Mouse (Mus musculus): ENCODE data around the gene Eef2. TPM values are rescaled to one million over a fixed set of nuclear protein-coding genes. Genes with fewer than 3 reads are reported as not detected.

The Eef2 gene
- polyA plus RNA-seq, 1 experiment from 2014 or later, result 286 TPM

DNA sequence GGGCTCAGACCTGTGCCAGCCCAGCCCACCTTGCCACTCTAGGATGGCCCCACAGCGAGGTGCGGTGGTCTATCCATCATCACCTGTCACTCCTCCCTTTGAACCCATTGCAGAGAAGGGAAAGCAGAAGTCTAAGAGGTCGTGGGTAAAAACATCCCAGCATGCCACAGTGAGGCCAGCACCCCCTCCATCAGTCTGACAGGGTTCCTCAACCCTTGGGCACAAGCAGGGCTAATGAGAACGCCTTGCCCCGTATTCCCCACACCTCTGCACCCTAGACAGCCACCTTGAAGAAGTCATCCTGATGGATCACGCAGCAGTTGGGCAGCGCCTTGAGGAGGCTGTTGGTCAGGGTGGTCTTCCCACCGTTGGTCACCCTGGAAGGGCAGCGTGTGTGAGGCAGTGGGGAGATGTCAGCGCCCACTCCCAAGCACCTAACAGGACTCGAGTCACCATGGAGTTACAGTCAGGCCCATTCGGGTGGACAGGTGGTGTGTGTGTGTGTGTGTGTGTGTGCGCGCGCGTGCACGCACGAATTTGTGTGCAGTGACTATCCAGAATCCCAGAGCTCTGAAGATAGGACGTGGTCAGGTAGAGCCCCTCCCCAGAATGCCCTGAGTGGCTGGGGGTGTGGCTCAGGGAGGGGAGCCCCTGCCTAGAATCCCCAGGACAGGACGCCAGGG is 24.3 kb downstream of the Eef2 start:
- 76% methylated on average over 20 of the region's 20 CpGs for WGBS
- ATAC-seq, result no peak
- Histone ChIP-seq H3K27me3 (replicated peaks; ENCODE audit: control insufficient read depth, insufficient read depth, low read length) (no peaks in the 10 kb centered on the region), H3K9ac (ENCODE audit: low read depth, low read length) (no peak overlapping the region), H3K4me3 (ENCODE audit: low read depth, low read length) (no peak overlapping the region), H3K4me1 (replicated peaks; ENCODE audit: control insufficient read depth, insufficient read depth, low read length) (0 out of 2 replicates have a peak, but pooled peaks cover 2% of the 10 kb centered on the region), H3K27ac (ENCODE audit: low read depth, low read length) (no peak overlapping the region), H3K36me3 (ENCODE audit: control insufficient read depth, insufficient read depth) (no peaks in the 10 kb centered on the region), H3K4me2 (replicated peaks; ENCODE audit: low read depth) (no peak overlapping the region), H3K9me3 (ENCODE audit: control insufficient read depth) (no peaks in the 10 kb centered on the region)
- no peak for TF ChIP-seq CTCF (IDR thresholded peaks at IDR 0.05; ENCODE audit: low read depth)

GRCm38 (mm10) chr10:81201807-81202758 is 25.7 kb downstream of the Eef2 start, which contains the start of gene Nmrk2:
Gene Nmrk2 (minus strand): TSS chr10:81202051.
- Histone ChIP-seq H3K27me3 (replicated peaks; ENCODE audit: control insufficient read depth, insufficient read depth, low read length) (no peaks in the 10 kb centered on the region), H3K9ac (ENCODE audit: low read depth, low read length) (no peak within 1 kb of the TSS), H3K4me2 (replicated peaks; ENCODE audit: low read depth) (no peak within 1 kb of the TSS), H3K36me3 (ENCODE audit: control insufficient read depth, insufficient read depth) (no peaks in the 10 kb centered on the region), H3K4me3 (ENCODE audit: low read depth, low read length) (no peak within 1 kb of the TSS), H3K9me3 (ENCODE audit: control insufficient read depth) (no peaks in the 10 kb centered on the region), H3K27ac (ENCODE audit: low read depth, low read length) (no peak within 1 kb of the TSS), H3K4me1 (replicated peaks; ENCODE audit: control insufficient read depth, insufficient read depth, low read length) (0 out of 2 replicates have a peak, but pooled peaks cover 2% of the 10 kb centered on the region)
- TF ChIP-seq CTCF (IDR thresholded peaks at IDR 0.05; ENCODE audit: low read depth), result no peak
- WGBS, result 62% methylated on average over 13 of the region's 13 CpGs
- no peak for ATAC-seq

GRCm38 (mm10) chr10:81202978-81203720 is 26.7 kb downstream of the Eef2 start:
- no peak for TF ChIP-seq CTCF (IDR thresholded peaks at IDR 0.05; ENCODE audit: low read depth)
- H3K27ac ChIP-seq (ENCODE audit: low read depth, low read length), result peak overlapping the region; percentile 37
- peak; percentile 89 for ATAC-seq
- H3K36me3 ChIP-seq (ENCODE audit: control insufficient read depth, insufficient read depth), result no peaks in the 10 kb centered on the region
- no peak overlapping the region for H3K4me3 ChIP-seq (ENCODE audit: low read depth, low read length)
- H3K9me3 ChIP-seq (ENCODE audit: control insufficient read depth), result no peaks in the 10 kb centered on the region
- H3K4me2 ChIP-seq (replicated peaks; ENCODE audit: low read depth), result no peak overlapping the region
- H3K27me3 ChIP-seq (replicated peaks; ENCODE audit: control insufficient read depth, insufficient read depth, low read length), result no peaks in the 10 kb centered on the region
- H3K4me1 ChIP-seq (replicated peaks; ENCODE audit: control insufficient read depth, insufficient read depth, low read length), result 0 out of 2 replicates have a peak, but pooled peaks cover 2% of the 10 kb centered on the region
- H3K9ac ChIP-seq (ENCODE audit: low read depth, low read length), result no peak overlapping the region
- WGBS, result 52% methylated on average over 8 of the region's 8 CpGs

GRCm38 (mm10) chr10:81204137-81204536 is 27.7 kb downstream of the Eef2 start:
- no peak overlapping the region for H3K9ac ChIP-seq (ENCODE audit: low read depth, low read length)
- no peak for TF ChIP-seq CTCF (IDR thresholded peaks at IDR 0.05; ENCODE audit: low read depth)
- peak overlapping the region; percentile 37; the same call in 1 of the 2 replicates for H3K27ac ChIP-seq (ENCODE audit: low read depth, low read length)
- no peak for ATAC-seq
- H3K36me3 ChIP-seq (ENCODE audit: control insufficient read depth, insufficient read depth), result no peaks in the 10 kb centered on the region
- no peak overlapping the region for H3K4me3 ChIP-seq (ENCODE audit: low read depth, low read length)
- H3K4me2 ChIP-seq (replicated peaks; ENCODE audit: low read depth), result no peak overlapping the region
- no peaks in the 10 kb centered on the region for H3K9me3 ChIP-seq (ENCODE audit: control insufficient read depth)
- 0 out of 2 replicates have a peak, but pooled peaks cover 2% of the 10 kb centered on the region for H3K4me1 ChIP-seq (replicated peaks; ENCODE audit: control insufficient read depth, insufficient read depth, low read length)
- WGBS, result 61% methylated on average over 4 of the region's 4 CpGs
- no peaks in the 10 kb centered on the region for H3K27me3 ChIP-seq (replicated peaks; ENCODE audit: control insufficient read depth, insufficient read depth, low read length)

DNA sequence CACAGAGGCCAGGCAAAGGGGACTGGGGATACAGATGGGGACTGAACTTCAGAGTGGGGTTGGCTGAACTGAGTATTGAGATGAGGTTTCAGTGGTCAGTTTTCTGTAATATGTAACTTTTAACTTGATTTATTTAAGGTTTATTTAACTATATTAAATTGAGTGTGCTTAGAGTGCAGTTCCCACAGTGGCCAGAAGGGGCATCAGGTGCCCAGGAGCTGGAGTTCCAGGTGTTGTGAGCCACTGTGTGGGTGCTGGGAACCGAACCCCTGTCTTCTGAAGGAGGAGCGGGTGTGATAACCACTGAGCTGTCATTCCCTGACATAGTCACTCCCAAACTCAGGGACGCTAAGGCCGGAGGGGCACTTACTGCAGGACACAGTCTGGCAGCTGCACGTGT is 33.7 kb downstream of the Eef2 start:
- H3K4me1 ChIP-seq (replicated peaks; ENCODE audit: control insufficient read depth, insufficient read depth, low read length), result no peaks in the 10 kb centered on the region
- H3K27ac ChIP-seq (ENCODE audit: low read depth, low read length), result no peak overlapping the region
- no peaks in the 10 kb centered on the region for H3K27me3 ChIP-seq (replicated peaks; ENCODE audit: control insufficient read depth, insufficient read depth, low read length)
- H3K9ac ChIP-seq (ENCODE audit: low read depth, low read length), result no peak overlapping the region
- H3K36me3 ChIP-seq (ENCODE audit: control insufficient read depth, insufficient read depth), result no peaks in the 10 kb centered on the region
- H3K9me3 ChIP-seq (ENCODE audit: control insufficient read depth), result no peaks in the 10 kb centered on the region
- no peak overlapping the region for H3K4me3 ChIP-seq (ENCODE audit: low read depth, low read length)
- ATAC-seq, result no peak
- peak; percentile 45; the same call in 1 of the 2 replicates for TF ChIP-seq CTCF (IDR thresholded peaks at IDR 0.05; ENCODE audit: low read depth)
- WGBS, result 97% methylated on average over 5 of the region's 5 CpGs
- H3K4me2 ChIP-seq (replicated peaks; ENCODE audit: low read depth), result no peak overlapping the region
